Mouse (Mus musculus) hindbrain, embryonic 14.5 days (tissue): ENCODE data around the gene Auts2. TPM values are rescaled to one million over a fixed set of nuclear protein-coding genes. Genes with fewer than 3 reads are reported as not detected.

ENCODE experiments used
- ATAC-seq: fragments of 200-750 bp; cut with Nextera tagmentation; 2 replicates; pipeline ENCODE4 v1.8.0; 2017; ENCODE audit warnings: moderate number of reproducible peaks, mild to moderate bottlenecking, moderate TSS enrichment, moderate library complexity; ENCODE audit not compliant: low FRiP score
- DNase-seq: peaks from one replicate; pipeline ENCODE4 v3.0.0-alpha.2; 2015; ENCODE audit warnings: low spot score
- H3K27ac ChIP-seq: fragments of 300-500 bp; sonication (generic); 2 replicates; pipeline ENCODE4 v1.5.1; 2014; ENCODE audit warnings: mild to moderate bottlenecking, moderate library complexity
- H3K27me3 ChIP-seq: fragments of 300-500 bp; sonication (generic); 2 replicates; pipeline ENCODE4 v1.6.1; 2014; ENCODE audit warnings: mild to moderate bottlenecking, low read length, mixed read lengths; ENCODE audit not compliant: control insufficient read depth, insufficient read depth
- H3K36me3 ChIP-seq: fragments of 300-500 bp; sonication (generic); replicated peaks from 2 replicates; pipeline ENCODE4 v1.6.1; 2014; ENCODE audit not compliant: control insufficient read depth, insufficient read depth
- H3K4me1 ChIP-seq: fragments of 300-500 bp; sonication (generic); replicated peaks from 2 replicates; pipeline ENCODE4 v1.6.1; 2014; ENCODE audit warnings: antibody characterized with exemption, low read length, mixed read lengths; ENCODE audit not compliant: control insufficient read depth, insufficient read depth
- H3K4me2 ChIP-seq: fragments of 300-500 bp; sonication (generic); replicated peaks from 2 replicates; pipeline ENCODE4 v1.6.1; 2014; ENCODE audit warnings: mild to moderate bottlenecking, moderate library complexity
- H3K4me3 ChIP-seq: fragments of 300-500 bp; sonication (generic); replicated peaks from 2 replicates; pipeline ENCODE4 v1.5.1; 2014; ENCODE audit warnings: mild to moderate bottlenecking, low read length
- H3K9ac ChIP-seq: fragments of 300-500 bp; sonication (generic); 2 replicates; pipeline ENCODE4 v1.6.1; 2014
- H3K9me3 ChIP-seq: fragments of 300-500 bp; sonication (generic); 2 replicates; pipeline ENCODE4 v1.6.1; 2016; ENCODE audit warnings: low read length; ENCODE audit not compliant: control insufficient read depth
- WGBS: fragments of 180-500 bp; shearing (Covaris S2); extraction: QIAGEN DNeasy Blood & Tissue Kit; methylation state at CpG from one replicate; pipeline ENCODE4 v1.1.7; 2014; 5-methylcytosine and 5-hydroxymethylcytosine counted together
- polyA plus RNA-seq: library from polyadenylated mRNA; unstranded; fragments of >200 nt; fragmentation: Nextera tagmentation; extraction: Ambion mirVana; gene quantifications from 2 replicates; pipeline ENCODE4 v1.2.1, GENCODE M21; 2014

Auts2 gene
- polyA plus RNA-seq, 1 experiment from 2014 or later = 61.8 TPM

- Histone ChIP-seq H3K27me3 (no peaks in the 10 kb centered on the region), H3K4me2 (no peak overlapping the region), H3K27ac (no peak overlapping the region; the same call in 1 of the 2 replicates), H3K36me3 (no peaks in the 10 kb centered on the region), H3K4me3 (no peak overlapping the region), H3K9ac (no peak overlapping the region), H3K4me1 (peaks cover 54% of the 10 kb centered on the region), H3K9me3 (no peaks in the 10 kb centered on the region)
- ATAC-seq = no peak
- no peak for DNase-seq
Measured at GRCm38 (mm10) chr5:131779171-131779570, 764.0 kb downstream of the Auts2 start.

GRCm38 (mm10) chr5:131775672-131776071, 767.5 kb downstream of the Auts2 start:
- Histone ChIP-seq H3K4me1 (peaks cover 42% of the 10 kb centered on the region), H3K9ac (no peak overlapping the region), H3K4me3 (no peak overlapping the region), H3K9me3 (no peaks in the 10 kb centered on the region), H3K27me3 (no peaks in the 10 kb centered on the region), H3K27ac (peak overlapping the region; percentile 78), H3K4me2 (0 out of 2 replicates have a peak overlapping the region, but pooled peaks have one; percentile 15), H3K36me3 (no peaks in the 10 kb centered on the region)
- no peak for ATAC-seq
- 28% methylated on average over 5 of the region's 5 CpGs for WGBS
- DNase-seq = no peak

GRCm38 (mm10) chr5:131775222-131775621, 767.9 kb downstream of the Auts2 start:
- ATAC-seq (peak; percentile 85), DNase-seq (peak; percentile 74)
- WGBS = 10% methylated on average over 12 of the region's 12 CpGs
- Histone ChIP-seq H3K9me3 (no peaks in the 10 kb centered on the region), H3K27me3 (no peaks in the 10 kb centered on the region), H3K36me3 (no peaks in the 10 kb centered on the region), H3K4me3 (no peak overlapping the region), H3K27ac (peak overlapping the region; percentile 78), H3K4me2 (no peak overlapping the region), H3K4me1 (peaks cover 39% of the 10 kb centered on the region), H3K9ac (no peak overlapping the region)

GRCm38 (mm10) chr5:131774792-131775191, 768.4 kb downstream of the Auts2 start:
- H3K27me3 ChIP-seq = no peaks in the 10 kb centered on the region
- peak; percentile 61 for ATAC-seq

GRCm38 (mm10) chr5:131772616-131773015, 770.5 kb downstream of the Auts2 start:
- H3K36me3 ChIP-seq = no peaks in the 10 kb centered on the region
- ATAC-seq (no peak), DNase-seq (no peak)
- no peaks in the 10 kb centered on the region for H3K9me3 ChIP-seq
- peaks cover 55% of the 10 kb centered on the region for H3K4me1 ChIP-seq
- no peak overlapping the region for H3K4me2 ChIP-seq
- no peaks in the 10 kb centered on the region for H3K27me3 ChIP-seq
- WGBS = 93% methylated on average over 1 of the region's 1 CpGs
- no peak overlapping the region for H3K27ac ChIP-seq
- H3K9ac ChIP-seq = no peak overlapping the region
- H3K4me3 ChIP-seq = no peak overlapping the region

More at GRCm38 (mm10) chr5:131774792-131775191, 768.4 kb downstream of the Auts2 start:
- no peak overlapping the region for H3K9ac ChIP-seq
- H3K4me2 ChIP-seq = no peak overlapping the region
- peak overlapping the region; percentile 78 for H3K27ac ChIP-seq
- no peak overlapping the region for H3K4me3 ChIP-seq
- H3K4me1 ChIP-seq = peaks cover 43% of the 10 kb centered on the region
- WGBS = 49% methylated on average over 6 of the region's 6 CpGs
- no peaks in the 10 kb centered on the region for H3K9me3 ChIP-seq
- H3K36me3 ChIP-seq = no peaks in the 10 kb centered on the region
- no peak for DNase-seq

- Histone ChIP-seq H3K4me3 (no peak overlapping the region), H3K27ac (peak overlapping the region; percentile 66), H3K27me3 (no peaks in the 10 kb centered on the region), H3K4me2 (no peak overlapping the region), H3K36me3 (no peaks in the 10 kb centered on the region), H3K4me1 (peaks cover 35% of the 10 kb centered on the region), H3K9me3 (no peaks in the 10 kb centered on the region), H3K9ac (no peak overlapping the region)
- WGBS = 16% methylated on average over 11 of the region's 11 CpGs
- ATAC-seq (0 out of 2 replicates have a peak, but pooled peaks have one; percentile 43), DNase-seq (no peak)
Measured at GRCm38 (mm10) chr5:131769273-131769672, 773.9 kb downstream of the Auts2 start.

GRCm38 (mm10) chr5:131767699-131768264, 775.4 kb downstream of the Auts2 start:
- Histone ChIP-seq H3K27me3 (no peaks in the 10 kb centered on the region), H3K9me3 (no peaks in the 10 kb centered on the region), H3K4me3 (no peak overlapping the region), H3K4me2 (no peak overlapping the region), H3K36me3 (no peaks in the 10 kb centered on the region), H3K9ac (0 out of 2 replicates have a peak overlapping the region, but pooled peaks have one; percentile 13), H3K27ac (peak overlapping the region; percentile 66), H3K4me1 (peaks cover 35% of the 10 kb centered on the region)
- no peak for DNase-seq
- WGBS = 46% methylated on average over 12 of the region's 12 CpGs
- no peak for ATAC-seq

- Histone ChIP-seq H3K4me3 (no peak overlapping the region), H3K27ac (peak overlapping the region; percentile 66; the same call in 1 of the 2 replicates), H3K4me1 (peaks cover 35% of the 10 kb centered on the region), H3K27me3 (no peaks in the 10 kb centered on the region), H3K9ac (0 out of 2 replicates have a peak overlapping the region, but pooled peaks have one; percentile 5), H3K4me2 (no peak overlapping the region), H3K36me3 (no peaks in the 10 kb centered on the region), H3K9me3 (no peaks in the 10 kb centered on the region)
- DNase-seq (no peak), ATAC-seq (no peak)
- WGBS = 55% methylated on average over 9 of the region's 9 CpGs
Measured at GRCm38 (mm10) chr5:131767176-131767575, 776.0 kb downstream of the Auts2 start.

- Histone ChIP-seq H3K4me3 (no peak overlapping the region), H3K27ac (no peak overlapping the region), H3K9ac (no peak overlapping the region), H3K4me2 (no peak overlapping the region), H3K27me3 (no peaks in the 10 kb centered on the region), H3K36me3 (no peaks in the 10 kb centered on the region), H3K4me1 (no peaks in the 10 kb centered on the region; the same call in 1 of the 2 replicates), H3K9me3 (no peaks in the 10 kb centered on the region)
- 66% methylated on average over 13 of the region's 13 CpGs for WGBS
- DNase-seq (peak; percentile 50), ATAC-seq (no peak)
Measured at GRCm38 (mm10) chr5:131759432-131759831, 783.7 kb downstream of the Auts2 start.
